Mouse (Mus musculus) B cell, adult 67 days (primary cell): ENCODE results near the gene Sept11. TPM values are rescaled to one million over a fixed set of nuclear protein-coding genes. Genes with fewer than 3 reads are reported as not detected.

Experiments
- total RNA-seq, 2 experiments: library from RNA; stranded (reverse); gene quantifications; 4 replicates each; pipeline ENCODE4 v1.2.4; 2023

Sept11 gene
- total RNA-seq, result 100 to 1,000 TPM; 113 to 126 TPM

GRCm38 (mm10) chr5:93092857-93093622 lies at the start of gene Sept11:
Gene Sept11 (plus strand): TSS chr5:93093437.

GRCm38 (mm10) chr5:93044584-93045370 lies 48.5 kb upstream of the Sept11 start, which contains the start of gene Sowahb:
Gene Sowahb (minus strand): TSS chr5:93045022.

GRCm38 (mm10) chr5:93206109-93207005 lies 113.1 kb downstream of the Sept11 start, which contains the start of the genes Ccni and 2010109A12Rik:
Gene Ccni (minus strand): TSS chr5:93206495.
Gene 2010109A12Rik (plus strand): TSS chr5:93206518.

Other genes with a start within 250 kb of the Sept11 start
- gene Sowahb, start 48.4 kb upstream of the Sept11 start, total RNA-seq, result under 1 TPM in 1 of 2 experiments, not detected in 1; 0.15 TPM
- 100 to 1,000 TPM; 160 to 188 TPM for gene Ccni, start 113.1 kb downstream of the Sept11 start, total RNA-seq
- 1 to 10 TPM; 1.9 to 3.1 TPM for gene 2010109A12Rik, start 113.1 kb downstream of the Sept11 start, total RNA-seq
- gene Ccng2, start 173.8 kb downstream of the Sept11 start, total RNA-seq, result 10 to 100 TPM; 76.7 to 80.5 TPM